Mouse (Mus musculus) ovary, postnatal 14 days (tissue): ENCODE results near the gene Pnma1.
A peak's percentile ranks its signal among the peaks of the same experiment; 100 is the strongest.

Source experiments
- DNase-seq: peaks from one replicate; pipeline ENCODE4 v3.0.0; 2022; ENCODE audit warnings: low spot score

Gene Pnma1

GRCm38 (mm10) chr12:84154786-84155522 is 6.7 kb upstream of the Pnma1 start:
- DNase-seq, result no peak

- no peak for DNase-seq
Measured at GRCm38 (mm10) chr12:84153414-84153813, 5.1 kb upstream of the Pnma1 start.

GRCm38 (mm10) chr12:84152352-84153190 is 4.3 kb upstream of the Pnma1 start:
- no peak for DNase-seq

- DNase-seq, result no peak
Measured at GRCm38 (mm10) chr12:84151911-84152310, 3.6 kb upstream of the Pnma1 start.

GRCm38 (mm10) chr12:84150976-84151375 is 2.7 kb upstream of the Pnma1 start:
- DNase-seq, result no peak

GRCm38 (mm10) chr12:84149971-84150370 is 1.7 kb upstream of the Pnma1 start:
- no peak for DNase-seq

GRCm38 (mm10) chr12:84148622-84149012 is 328 bp upstream of the Pnma1 start:
- DNase-seq, result no peak

GRCm38 (mm10) chr12:84142281-84143050 is 5.8 kb downstream of the Pnma1 start:
- DNase-seq, result no peak

- no peak for DNase-seq
Measured at GRCm38 (mm10) chr12:84141271-84141670, 7.0 kb downstream of the Pnma1 start.

- no peak for DNase-seq
Measured at GRCm38 (mm10) chr12:84140135-84140534, 8.2 kb downstream of the Pnma1 start.

- DNase-seq, result no peak
Measured at GRCm38 (mm10) chr12:84137131-84137530, 11.2 kb downstream of the Pnma1 start.

GRCm38 (mm10) chr12:84132265-84132664 is 16.0 kb downstream of the Pnma1 start:
- no peak for DNase-seq

GRCm38 (mm10) chr12:84129931-84130330 is 18.4 kb downstream of the Pnma1 start:
- no peak for DNase-seq

- DNase-seq, result no peak
Measured at GRCm38 (mm10) chr12:84128576-84128975, 19.7 kb downstream of the Pnma1 start.

GRCm38 (mm10) chr12:84126899-84127298 is 21.4 kb downstream of the Pnma1 start:
- DNase-seq, result no peak

GRCm38 (mm10) chr12:84125892-84126291 is 22.4 kb downstream of the Pnma1 start:
- no peak for DNase-seq

- DNase-seq, result no peak
Measured at GRCm38 (mm10) chr12:84119584-84119983, 28.7 kb downstream of the Pnma1 start.

- DNase-seq, result peak; percentile 79
Measured at GRCm38 (mm10) chr12:84114153-84114994, 33.9 kb downstream of the Pnma1 start, which contains the start of gene Dnal1. Gene Dnal1, plus strand, starts transcription at chr12:84114366.

GRCm38 (mm10) chr12:84113676-84114075 is 34.6 kb downstream of the Pnma1 start:
- no peak for DNase-seq

GRCm38 (mm10) chr12:84110814-84111213 is 37.5 kb downstream of the Pnma1 start:
- no peak for DNase-seq

- no peak for DNase-seq
Measured at GRCm38 (mm10) chr12:84109924-84110323, 38.4 kb downstream of the Pnma1 start.

GRCm38 (mm10) chr12:84107692-84108091 is 40.6 kb downstream of the Pnma1 start:
- no peak for DNase-seq
